Mouse (Mus musculus) heart, postnatal 0 days (tissue): ENCODE results near the gene Unc119b. TPM values are rescaled to one million over a fixed set of nuclear protein-coding genes. Genes with fewer than 3 reads are reported as not detected.
A peak's percentile ranks its signal among the peaks of the same experiment; 100 is the strongest.

Experiments
- ATAC-seq: fragments of 200-750 bp; cut with Nextera tagmentation; 2 replicates; pipeline ENCODE4 v1.8.0; 2017; ENCODE audit warnings: low read depth, moderate number of reproducible peaks, moderate library complexity; ENCODE audit not compliant: insufficient read depth
- DNase-seq: peaks from one replicate; pipeline ENCODE4 v3.0.0-alpha.2; 2016; ENCODE audit warnings: low spot score
- H3K27ac ChIP-seq: fragments of 300-500 bp; sonication (generic); 2 replicates; pipeline ENCODE4 v1.5.1; 2014; ENCODE audit warnings: low read depth, mild to moderate bottlenecking
- H3K27me3 ChIP-seq: fragments of 300-500 bp; sonication (generic); 2 replicates; pipeline ENCODE4 v1.6.1; 2014; ENCODE audit warnings: low read length, mixed read lengths; ENCODE audit not compliant: control insufficient read depth, insufficient read depth
- H3K36me3 ChIP-seq: fragments of 300-500 bp; sonication (generic); replicated peaks from 2 replicates; pipeline ENCODE4 v1.6.1; 2014; ENCODE audit warnings: low read length, mixed read lengths; ENCODE audit not compliant: control insufficient read depth, insufficient read depth
- H3K4me1 ChIP-seq: fragments of 300-500 bp; sonication (generic); 2 replicates; pipeline ENCODE4 v1.6.1; 2014; ENCODE audit warnings: antibody characterized with exemption; ENCODE audit not compliant: control insufficient read depth, insufficient read depth
- H3K4me2 ChIP-seq: fragments of 300-500 bp; sonication (generic); 2 replicates; pipeline ENCODE4 v1.6.1; 2014; ENCODE audit warnings: low read depth, mild to moderate bottlenecking, low read length, moderate library complexity
- H3K4me3 ChIP-seq: fragments of 300-500 bp; sonication (generic); 2 replicates; pipeline ENCODE4 v1.5.1; 2014; ENCODE audit warnings: low read depth, low read length
- H3K9ac ChIP-seq: fragments of 300-500 bp; sonication (generic); replicated peaks from 2 replicates; pipeline ENCODE4 v1.6.1; 2014; ENCODE audit warnings: low read depth, low read length, mixed read lengths
- H3K9me3 ChIP-seq: fragments of 300-500 bp; sonication (generic); replicated peaks from 2 replicates; pipeline ENCODE4 v1.6.1; 2016; ENCODE audit warnings: low read length; ENCODE audit not compliant: control insufficient read depth
- CTCF ChIP-seq: IDR thresholded peaks from 2 replicates; pipeline ENCODE4 v1.5.1; 2016; ENCODE audit warnings: antibody characterized with exemption, control low read depth, low read depth
- EP300 ChIP-seq: IDR thresholded peaks from 2 replicates; pipeline ENCODE4 v1.6.1; 2016; ENCODE audit warnings: antibody characterized with exemption, low read depth
- WGBS: fragments of 180-500 bp; shearing (Covaris S2); extraction: QIAGEN DNeasy Blood & Tissue Kit; methylation state at CpG from one replicate; pipeline ENCODE4 v1.1.7; 2014; 5-methylcytosine and 5-hydroxymethylcytosine counted together
- polyA plus RNA-seq: library from polyadenylated mRNA; unstranded; fragments of >200 nt; fragmentation: Nextera tagmentation; extraction: Ambion mirVana; gene quantifications from 2 replicates; pipeline ENCODE4 v1.2.1, GENCODE M21; 2015
- total RNA-seq: library from RNA; depleted of rRNA; stranded (reverse); fragments of >200 nt; gene quantifications from 2 replicates; pipeline ENCODE4 v1.2.3, GENCODE M21; 2014; ENCODE audit warnings: low replicate concordance

The Unc119b gene
- total and polyA plus RNA-seq, 2 experiments from 2014 or later, result 11.7 to 25.9 TPM

DNA sequence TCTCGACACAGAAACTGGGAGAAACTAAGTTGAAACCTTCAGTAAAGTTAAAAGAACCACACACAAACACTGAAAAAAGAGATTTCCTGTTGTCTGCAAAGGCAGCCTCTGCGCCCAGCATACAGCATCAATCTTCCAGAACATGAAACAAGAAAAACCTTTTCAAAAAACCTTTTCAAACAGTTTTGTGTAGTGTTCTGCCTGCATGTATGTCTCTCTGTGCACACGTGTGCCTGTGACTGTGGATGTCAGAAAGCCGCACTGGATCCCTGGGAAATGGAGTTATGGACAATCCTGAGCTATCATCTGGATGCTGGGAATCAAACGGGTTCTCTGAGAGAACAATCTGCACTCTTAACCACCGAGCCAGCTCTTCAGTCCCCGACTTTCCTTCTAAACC is 21.6 kb upstream of the Unc119b start:
- H3K9me3 ChIP-seq, result no peaks in the 10 kb centered on the region
- DNase-seq (no peak), ATAC-seq (no peak)
- 0 out of 2 replicates have a peak overlapping the region, but pooled peaks have one; percentile 96 for H3K9ac ChIP-seq
- peak overlapping the region; percentile 90 for H3K4me3 ChIP-seq
- peak overlapping the region; percentile 96 for H3K4me2 ChIP-seq
- peaks cover 49% of the 10 kb centered on the region for H3K4me1 ChIP-seq
- H3K36me3 ChIP-seq, result no peaks in the 10 kb centered on the region
- no peaks in the 10 kb centered on the region for H3K27me3 ChIP-seq
- H3K27ac ChIP-seq, result peak overlapping the region; percentile 33; the same call in 1 of the 2 replicates
- WGBS, result 37% methylated on average over 7 of the region's 7 CpGs
- TF ChIP-seq CTCF (no peak), EP300 (no peak)

DNA sequence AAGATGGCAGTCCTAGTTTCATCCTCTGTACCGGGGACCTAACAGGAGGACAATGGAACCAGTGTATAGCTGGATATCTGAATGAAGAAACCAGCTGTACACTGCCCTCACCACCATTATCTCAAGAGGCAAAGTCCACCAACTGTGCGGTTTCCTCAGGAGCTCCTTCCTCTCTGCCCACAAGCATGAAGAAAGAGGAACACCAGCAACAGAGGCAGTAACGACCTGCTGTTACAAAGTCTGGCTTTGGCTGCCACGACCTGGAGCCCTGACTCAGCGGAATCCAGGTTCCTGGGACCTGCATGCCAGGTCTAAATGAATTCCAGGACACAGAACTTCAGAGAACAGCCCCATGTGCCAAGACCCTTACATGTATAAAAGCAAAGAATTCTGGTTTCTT is 21.1 kb upstream of the Unc119b start:
- peaks cover 49% of the 10 kb centered on the region for H3K4me1 ChIP-seq
- WGBS, result 16% methylated on average over 5 of the region's 5 CpGs

DNA sequence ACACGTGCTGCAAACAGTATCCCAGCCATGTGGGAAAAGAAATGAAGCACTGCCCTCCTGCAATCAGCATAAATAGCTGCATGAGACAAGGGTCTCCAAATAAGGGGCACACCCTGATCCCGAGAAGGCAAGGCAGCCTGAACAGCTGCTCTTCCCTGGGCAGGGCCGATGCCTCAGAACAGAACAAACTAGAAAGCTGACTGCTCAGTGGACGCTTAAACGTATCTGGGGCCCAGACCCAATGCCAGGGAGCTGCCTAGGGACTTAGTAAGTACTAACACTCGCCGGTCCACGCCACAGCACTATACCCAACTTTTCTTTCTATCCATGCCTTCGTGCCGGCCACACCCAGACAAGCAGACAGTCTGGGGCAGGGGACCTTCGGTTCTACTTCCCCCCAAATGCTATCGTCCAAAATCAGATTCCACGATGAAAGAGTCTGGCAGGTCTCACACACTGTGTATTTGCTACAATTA is 20.4 kb upstream of the Unc119b start:
- WGBS, result 41% methylated on average over 13 of the region's 13 CpGs
- DNase-seq (no peak), ATAC-seq (no peak)
- no peaks in the 10 kb centered on the region for H3K27me3 ChIP-seq
- H3K4me1 ChIP-seq, result peaks cover 49% of the 10 kb centered on the region
- peaks cover 10% of the 10 kb centered on the region for H3K36me3 ChIP-seq
- TF ChIP-seq EP300 (no peak), CTCF (no peak)
- peak overlapping the region; percentile 90; the same call in 1 of the 2 replicates for H3K4me3 ChIP-seq
- H3K4me2 ChIP-seq, result peak overlapping the region; percentile 96
- peak overlapping the region; percentile 33; the same call in 1 of the 2 replicates for H3K27ac ChIP-seq
- peak overlapping the region; percentile 6; the same call in 1 of the 2 replicates for H3K9ac ChIP-seq
- H3K9me3 ChIP-seq, result no peaks in the 10 kb centered on the region

More for the DNA sequence above, 21.1 kb upstream of the Unc119b start:
- no peaks in the 10 kb centered on the region for H3K9me3 ChIP-seq
- H3K4me3 ChIP-seq, result peak overlapping the region; percentile 90; the same call in 1 of the 2 replicates
- no peaks in the 10 kb centered on the region for H3K27me3 ChIP-seq
- DNase-seq, result no peak
- no peak for ATAC-seq
- H3K36me3 ChIP-seq, result peaks cover 4% of the 10 kb centered on the region
- TF ChIP-seq EP300 (no peak), CTCF (no peak)
- 0 out of 2 replicates have a peak overlapping the region, but pooled peaks have one; percentile 96 for H3K9ac ChIP-seq
- peak overlapping the region; percentile 96 for H3K4me2 ChIP-seq
- peak overlapping the region; percentile 33; the same call in 1 of the 2 replicates for H3K27ac ChIP-seq

DNA sequence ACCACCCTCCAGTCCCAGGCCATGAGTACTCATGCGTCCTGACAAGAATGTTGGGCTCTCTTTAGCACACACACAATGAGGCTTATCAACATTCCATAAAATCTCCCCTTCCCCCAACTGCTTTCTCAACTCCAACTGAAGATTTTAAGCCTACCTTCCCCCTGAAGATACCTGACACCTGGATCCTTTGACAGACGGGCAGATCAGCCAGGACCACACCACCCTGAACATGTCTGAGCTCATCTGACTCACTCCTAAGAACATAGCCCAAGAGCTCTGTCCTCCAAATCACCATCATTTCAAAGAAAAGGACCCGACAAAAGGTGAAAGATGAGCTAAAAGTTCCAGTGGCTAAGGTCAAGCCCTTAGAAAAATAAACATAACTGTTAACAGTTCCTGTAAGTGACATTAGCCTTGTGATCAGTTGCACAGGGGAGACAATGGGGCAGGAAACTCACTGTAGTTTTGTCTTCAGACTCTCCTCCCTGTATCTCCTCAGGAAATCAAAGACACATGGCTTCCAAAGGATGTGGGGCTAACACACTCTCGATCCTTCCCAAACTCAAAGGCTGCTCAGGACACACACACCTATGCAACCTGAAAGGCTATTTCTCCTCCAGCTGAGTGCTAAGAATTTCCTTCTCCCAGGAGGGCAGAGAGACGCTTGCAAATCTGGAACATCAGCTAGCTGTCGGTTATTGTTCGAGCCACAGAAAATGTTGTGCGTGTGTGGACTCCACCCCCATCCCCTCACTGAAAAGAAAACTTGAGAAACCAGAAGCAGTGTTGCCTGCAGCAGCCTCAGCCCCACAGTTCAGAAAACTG is 17.6 kb upstream of the Unc119b start:
- no peaks in the 10 kb centered on the region for H3K27me3 ChIP-seq
- H3K4me2 ChIP-seq, result no peak overlapping the region
- peaks cover 44% of the 10 kb centered on the region for H3K4me1 ChIP-seq
- peaks cover 37% of the 10 kb centered on the region for H3K36me3 ChIP-seq
- H3K27ac ChIP-seq, result peak overlapping the region; percentile 60
- H3K9ac ChIP-seq, result peak overlapping the region; percentile 26
- TF ChIP-seq CTCF (no peak), EP300 (no peak)
- no peak for ATAC-seq
- no peak overlapping the region for H3K4me3 ChIP-seq
- no peaks in the 10 kb centered on the region for H3K9me3 ChIP-seq
- WGBS, result 22% methylated on average over 8 of the region's 8 CpGs
- DNase-seq, result no peak

DNA sequence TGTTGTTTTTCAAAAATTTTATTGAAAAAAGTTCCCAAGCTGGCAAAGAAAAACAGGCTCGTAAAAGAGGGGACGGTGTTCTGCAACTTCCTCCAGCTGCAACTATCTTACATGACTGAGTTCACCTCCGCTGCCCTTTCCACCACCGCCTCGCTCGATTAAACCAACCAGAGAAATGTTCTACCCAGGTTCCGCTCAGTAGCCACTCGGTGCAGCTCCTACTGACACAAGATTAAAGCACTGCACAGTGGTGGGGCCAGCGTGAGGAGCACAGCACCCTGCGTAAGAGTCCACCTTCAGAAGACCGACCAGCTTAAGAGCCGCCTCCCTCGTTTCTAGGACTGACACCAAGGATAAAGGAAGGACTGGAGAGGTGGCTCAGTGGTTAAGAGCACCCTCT is 16.7 kb upstream of the Unc119b start:
- H3K27me3 ChIP-seq, result no peaks in the 10 kb centered on the region
- ATAC-seq (no peak), DNase-seq (no peak)
- no peak overlapping the region for H3K4me2 ChIP-seq
- H3K4me3 ChIP-seq, result no peak overlapping the region
- no peak overlapping the region for H3K27ac ChIP-seq
- no peaks in the 10 kb centered on the region for H3K9me3 ChIP-seq
- peaks cover 38% of the 10 kb centered on the region for H3K4me1 ChIP-seq
- TF ChIP-seq EP300, result no peak
- no peak for TF ChIP-seq CTCF
- peaks cover 45% of the 10 kb centered on the region for H3K36me3 ChIP-seq
- H3K9ac ChIP-seq, result no peak overlapping the region
- 80% methylated on average over 13 of the region's 13 CpGs for WGBS
